Mouse (Mus musculus) spleen, adult 2 months (tissue): Measurements from ENCODE around the gene Slc43a2.

Source experiments
- CTCF ChIP-seq: fragments of 200-500 bp; IDR thresholded peaks from 2 replicates; pipeline ENCODE4 v1.5.1; 2011; ENCODE audit warnings: mild to moderate bottlenecking, inconsistent platforms; ENCODE audit not compliant: insufficient read depth, insufficient read length, insufficient replicate concordance; ENCODE audit errors: extremely low read depth
- POLR2A ChIP-seq: fragments of 200-500 bp; IDR thresholded peaks from 2 replicates; pipeline ENCODE4 v1.6.1; 2011; ENCODE audit warnings: low read depth, low read length, inconsistent platforms

- TF ChIP-seq CTCF = no peak
- TF ChIP-seq POLR2A = peak; percentile 89
Measured at GRCm38 (mm10) chr11:75587493-75588284, 56.2 kb downstream of the Slc43a2 start, which contains the start of gene Pitpna.
